ENCODE assay signal across 8 mouse cellular contexts in the genomic region with DNA sequence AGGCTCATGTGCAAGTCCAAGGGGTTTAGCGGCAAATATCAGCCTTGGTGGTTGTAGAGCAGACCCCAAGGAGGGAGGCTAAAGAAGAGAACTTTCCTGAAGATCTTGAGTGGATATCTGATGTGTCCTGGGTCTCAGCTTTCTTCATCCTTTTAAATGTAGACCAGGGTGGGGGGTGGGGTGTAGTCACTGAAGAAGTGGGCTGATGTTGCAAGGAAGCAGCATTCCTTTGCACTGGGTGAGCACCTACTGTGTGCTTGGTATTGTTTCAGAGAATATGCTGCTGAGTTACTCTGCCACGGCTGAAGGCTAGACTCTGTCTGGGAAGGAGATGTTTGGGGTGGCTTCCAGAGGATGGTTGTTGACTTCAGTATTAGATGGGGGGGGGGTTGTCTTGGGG. TPM values are rescaled to one million over a fixed set of nuclear protein-coding genes. Genes with fewer than 3 reads are reported as not detected.
DNase-seq lines count a peak whose midpoint lies in the region; ATAC-seq and TF ChIP-seq lines count a peak whose summit lies in the region.

No protein-coding gene starts in this region.

- peak overlapping the region; percentile 74 for H3K27ac ChIP-seq in left cerebral cortex, adult 2 months
- no peak overlapping the region for H3K27ac ChIP-seq in embryonic facial prominence, embryonic 12.5 days
- H3K27ac ChIP-seq in intestine, embryonic 15.5 days = peak overlapping the region; percentile 64; the same call in 1 of the 2 replicates
- H3K27ac ChIP-seq in neural tube, embryonic 12.5 days = no peak overlapping the region

- H3K9ac ChIP-seq in embryonic facial prominence, embryonic 12.5 days = peak overlapping the region; percentile 48; the same call in 1 of the 2 replicates
- H3K9ac ChIP-seq in intestine, embryonic 15.5 days = peak overlapping the region; percentile 62; the same call in 1 of the 2 replicates
- no peak overlapping the region for H3K9ac ChIP-seq in neural tube, embryonic 12.5 days

- H3K36me3 ChIP-seq in embryonic facial prominence, embryonic 12.5 days = no peaks in the 10 kb centered on the region
- H3K36me3 ChIP-seq in intestine, embryonic 15.5 days = no peaks in the 10 kb centered on the region
- H3K36me3 ChIP-seq in neural tube, embryonic 12.5 days = no peaks in the 10 kb centered on the region

- H3K27me3 ChIP-seq in embryonic facial prominence, embryonic 12.5 days = no peaks in the 10 kb centered on the region
- no peaks in the 10 kb centered on the region for H3K27me3 ChIP-seq in intestine, embryonic 15.5 days (replicated peaks)
- H3K27me3 ChIP-seq in neural tube, embryonic 12.5 days (replicated peaks) = no peaks in the 10 kb centered on the region

- H3K4me2 ChIP-seq in embryonic facial prominence, embryonic 12.5 days (replicated peaks) = peak overlapping the region; percentile 64
- H3K4me2 ChIP-seq in intestine, embryonic 15.5 days (replicated peaks) = peak overlapping the region; percentile 85
- H3K4me2 ChIP-seq in neural tube, embryonic 12.5 days (replicated peaks) = peak overlapping the region; percentile 66

- H3K9me3 ChIP-seq in embryonic facial prominence, embryonic 12.5 days = no peaks in the 10 kb centered on the region
- H3K9me3 ChIP-seq in intestine, embryonic 15.5 days = no peaks in the 10 kb centered on the region
- H3K9me3 ChIP-seq in neural tube, embryonic 12.5 days = no peaks in the 10 kb centered on the region

- intact Hi-C loops in left cerebral cortex, adult 2 months (cut with DNase I) = loop anchor here (10.0 kb wide), 1 partner anchor 361 kb away; no protein-coding TSS in a partner anchor
- intact Hi-C loops in left cerebral cortex, postnatal 4 days (cut with DNase I) = no loop called here
- intact Hi-C loops in gastrocnemius, postnatal 14 days (cut with DNase I; ENCODE audit: low total_unique reads) = no loop called here

- H3K4me1 ChIP-seq in embryonic facial prominence, embryonic 12.5 days = peaks cover 48% of the 10 kb centered on the region
- H3K4me1 ChIP-seq in intestine, embryonic 15.5 days (replicated peaks) = peaks cover 41% of the 10 kb centered on the region
- H3K4me1 ChIP-seq in neural tube, embryonic 12.5 days = peaks cover 18% of the 10 kb centered on the region

- no peak for DNase-seq in left cerebral cortex, adult 2 months (ENCODE audit: extremely low spot score in 1 of 2, low spot score in 2 of 2)
- no peak for DNase-seq in left cerebral cortex, postnatal 4 days
- DNase-seq in urinary bladder, postnatal 10 days (ENCODE audit: low spot score) = no peak
- DNase-seq in gastrocnemius, postnatal 25 days = no peak
- DNase-seq in gastrocnemius, postnatal 14 days = no peak

- no peak for ATAC-seq in embryonic facial prominence, embryonic 12.5 days (ENCODE audit: insufficient number of reproducible peaks, insufficient read depth, low FRiP score, low TSS enrichment)
- ATAC-seq in intestine, embryonic 15.5 days = no peak
- no peak for ATAC-seq in neural tube, embryonic 12.5 days (ENCODE audit: low FRiP score, low read depth)

- no peak for TF ChIP-seq CTCF in left cerebral cortex, adult 2 months (IDR thresholded peaks at IDR 0.05)

- WGBS in embryonic facial prominence, embryonic 12.5 days = 59% methylated on average over 2 of the region's 2 CpGs
- 47% methylated on average over 2 of the region's 2 CpGs for WGBS in intestine, embryonic 15.5 days
- 70% methylated on average over 2 of the region's 2 CpGs for WGBS in neural tube, embryonic 12.5 days

- peak overlapping the region; percentile 20 for H3K4me3 ChIP-seq in left cerebral cortex, adult 2 months
- peak overlapping the region; percentile 34 for H3K4me3 ChIP-seq in embryonic facial prominence, embryonic 12.5 days
- H3K4me3 ChIP-seq in intestine, embryonic 15.5 days (replicated peaks) = peak overlapping the region; percentile 46
- H3K4me3 ChIP-seq in neural tube, embryonic 12.5 days = no peak overlapping the region

RNA-seq across cellular contexts. Expression of gene Ccnd3, which starts 0.7 kb away (rescaled TPM):
- total RNA-seq in left cerebral cortex, adult 2 months (2021) = 10 to 100 TPM; 38.2 to 38.4 TPM
- total RNA-seq in left cerebral cortex, postnatal 4 days (2021) = 10 to 100 TPM; 30.1 to 36.2 TPM
- polyA plus RNA-seq in embryonic facial prominence, embryonic 12.5 days (2016; fragmentation: Nextera tagmentation; extraction: Ambion mirVana) = 355 and 362 TPM in 2 replicates
- 394 and 407 TPM in 2 replicates for polyA plus RNA-seq in intestine, embryonic 15.5 days (2015; fragmentation: Nextera tagmentation; extraction: Ambion mirVana)
- polyA plus RNA-seq in neural tube, embryonic 12.5 days (2016; fragmentation: Nextera tagmentation; extraction: Ambion mirVana) = 146 and 152 TPM in 2 replicates
- 10 to 100 TPM; 31.4 to 44.8 TPM for total RNA-seq in gastrocnemius, postnatal 25 days (2021)
- total RNA-seq in gastrocnemius, postnatal 14 days (2021) = 10 to 100 TPM; 57.0 to 63.3 TPM

RNA-seq across cellular contexts. Expression of gene Taf8, which starts 3.5 kb away (rescaled TPM):
- total RNA-seq in left cerebral cortex, adult 2 months (2021) = 10 to 100 TPM; 17.3 to 22.0 TPM
- 10 to 100 TPM; 12.7 to 15.5 TPM for total RNA-seq in left cerebral cortex, postnatal 4 days (2021)
- polyA plus RNA-seq in embryonic facial prominence, embryonic 12.5 days (2016; fragmentation: Nextera tagmentation; extraction: Ambion mirVana) = 34.2 and 35.8 TPM in 2 replicates
- 20.4 and 21.9 TPM in 2 replicates for polyA plus RNA-seq in intestine, embryonic 15.5 days (2015; fragmentation: Nextera tagmentation; extraction: Ambion mirVana)
- 28.7 and 30.3 TPM in 2 replicates for polyA plus RNA-seq in neural tube, embryonic 12.5 days (2016; fragmentation: Nextera tagmentation; extraction: Ambion mirVana)
- total RNA-seq in gastrocnemius, postnatal 25 days (2021) = 10 to 100 TPM in 1 of 2 experiments, 1 to 10 TPM in 1; 9.6 to 10.0 TPM
- total RNA-seq in gastrocnemius, postnatal 14 days (2021) = 10 to 100 TPM in 1 of 2 experiments, 1 to 10 TPM in 1; 9.5 to 10.2 TPM

Comparison
In these comparisons a context has a peak if more than half of its experiments do, and no peak if none do; other contexts are left out.
1. H3K27ac ChIP-seq: peak in left cerebral cortex, adult 2 months (single experiment) and intestine, embryonic 15.5 days (single experiment); none in embryonic facial prominence, embryonic 12.5 days (single experiment) and neural tube, embryonic 12.5 days (single experiment).
2. Peak in every context shown above with its lines, with median percentiles within 50 percentile points of each other: H3K4me2 ChIP-seq.